Mouse (Mus musculus) embryonic facial prominence, embryonic 12.5 days (tissue): ENCODE measurements at regions not wholly inside any gene's neighbourhood (a gene's known extent, or its start where the extent isn't known, plus 50 kb on each side); places are given as distances from the start of the nearest gene placed in this dataset.

Source experiments
- ATAC-seq: fragments of 200-750 bp; cut with Nextera tagmentation; 2 replicates; pipeline ENCODE4 v1.8.0; 2017; ENCODE audit not compliant: insufficient number of reproducible peaks, insufficient read depth, low FRiP score, low TSS enrichment
- H3K27ac ChIP-seq: fragments of 300-500 bp; sonication (generic); 2 replicates; pipeline ENCODE4 v1.5.1; 2016; ENCODE audit warnings: mild to moderate bottlenecking
- H3K27me3 ChIP-seq: fragments of 300-500 bp; sonication (generic); 2 replicates; pipeline ENCODE4 v1.6.1; 2016; ENCODE audit warnings: mild to moderate bottlenecking, moderate library complexity
- H3K36me3 ChIP-seq: fragments of 300-500 bp; sonication (generic); 2 replicates; pipeline ENCODE4 v1.6.1; 2016; ENCODE audit warnings: mild to moderate bottlenecking
- H3K4me1 ChIP-seq: fragments of 300-500 bp; sonication (generic); 2 replicates; pipeline ENCODE4 v1.6.1; 2016
- H3K4me2 ChIP-seq: fragments of 300-500 bp; sonication (generic); replicated peaks from 2 replicates; pipeline ENCODE4 v1.6.1; 2016; ENCODE audit warnings: mild to moderate bottlenecking, moderate library complexity
- H3K4me3 ChIP-seq: fragments of 300-500 bp; sonication (generic); 2 replicates; pipeline ENCODE4 v1.5.1; 2016; ENCODE audit warnings: mild to moderate bottlenecking
- H3K9ac ChIP-seq: fragments of 300-500 bp; sonication (generic); 2 replicates; pipeline ENCODE4 v1.6.1; 2016; ENCODE audit warnings: mild to moderate bottlenecking, moderate library complexity
- H3K9me3 ChIP-seq: fragments of 300-500 bp; sonication (generic); 2 replicates; pipeline ENCODE4 v1.6.1; 2016; ENCODE audit warnings: mild to moderate bottlenecking, moderate library complexity
- WGBS: fragments of 180-500 bp; shearing (Covaris S2); methylation state at CpG from one replicate; pipeline ENCODE4 v1.1.7; 2016; 5-methylcytosine and 5-hydroxymethylcytosine counted together

- no peak overlapping the region for H3K4me2 ChIP-seq
- H3K36me3 ChIP-seq, result no peaks in the 10 kb centered on the region
- ATAC-seq, result no peak
- no peak overlapping the region for H3K9ac ChIP-seq
- H3K27me3 ChIP-seq, result no peaks in the 10 kb centered on the region
- H3K4me1 ChIP-seq, result no peaks in the 10 kb centered on the region
- WGBS, result 89% methylated on average over 4 of the region's 4 CpGs
- H3K9me3 ChIP-seq, result no peaks in the 10 kb centered on the region
- H3K4me3 ChIP-seq, result no peak overlapping the region
- H3K27ac ChIP-seq, result no peak overlapping the region
Observed at GRCm38 (mm10) chr4:140358846-140359245, 112.3 kb upstream of the Igsf21 start.

- ATAC-seq, result no peak
- no peaks in the 10 kb centered on the region for H3K27me3 ChIP-seq
- H3K9ac ChIP-seq, result no peak overlapping the region
- no peak overlapping the region for H3K4me2 ChIP-seq
- 10% methylated on average over 5 of the region's 5 CpGs for WGBS
- no peaks in the 10 kb centered on the region for H3K4me1 ChIP-seq
- no peak overlapping the region for H3K27ac ChIP-seq
- no peaks in the 10 kb centered on the region for H3K9me3 ChIP-seq
- no peak overlapping the region for H3K4me3 ChIP-seq
- no peaks in the 10 kb centered on the region for H3K36me3 ChIP-seq
Observed at GRCm38 (mm10) chr4:140358103-140358502, 111.5 kb upstream of the Igsf21 start.

DNA sequence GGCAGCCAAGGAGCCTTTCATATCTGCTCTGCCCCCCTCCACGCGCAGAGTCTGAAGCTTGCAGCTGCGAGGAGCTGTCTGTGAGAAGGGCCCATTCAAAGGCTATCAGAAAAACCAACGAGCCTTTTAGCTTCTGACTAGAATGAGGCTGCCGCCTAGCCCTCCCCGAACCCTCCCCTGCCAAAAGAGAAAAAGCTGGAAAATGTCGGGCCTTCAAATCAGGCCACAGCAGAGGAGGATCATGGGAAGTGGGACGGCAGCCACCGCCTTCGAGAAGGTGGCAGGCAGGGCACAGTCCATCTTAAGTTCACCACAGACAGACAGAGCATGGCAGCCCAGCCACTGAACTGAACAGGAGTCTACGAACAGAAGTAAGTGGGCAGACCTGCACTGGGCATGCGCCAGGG, 108.6 kb upstream of the Igsf21 start:
- H3K9me3 ChIP-seq, result no peaks in the 10 kb centered on the region
- no peak overlapping the region for H3K27ac ChIP-seq
- H3K9ac ChIP-seq, result no peak overlapping the region
- H3K4me3 ChIP-seq, result no peak overlapping the region
- H3K36me3 ChIP-seq, result no peaks in the 10 kb centered on the region
- no peak for ATAC-seq
- H3K4me2 ChIP-seq, result no peak overlapping the region
- whole genome bisulfite sequencing, result 71% methylated on average over 12 of the region's 12 CpGs
- no peaks in the 10 kb centered on the region for H3K27me3 ChIP-seq
- H3K4me1 ChIP-seq, result no peaks in the 10 kb centered on the region

GRCm38 (mm10) chr4:140348802-140349201, 102.2 kb upstream of the Igsf21 start:
- no peaks in the 10 kb centered on the region for H3K36me3 ChIP-seq
- no peak for ATAC-seq
- no peaks in the 10 kb centered on the region for H3K27me3 ChIP-seq
- no peak overlapping the region for H3K4me2 ChIP-seq
- no peak overlapping the region for H3K9ac ChIP-seq
- no peaks in the 10 kb centered on the region for H3K4me1 ChIP-seq
- H3K4me3 ChIP-seq, result no peak overlapping the region
- WGBS, result 67% methylated on average over 4 of the region's 4 CpGs
- no peaks in the 10 kb centered on the region for H3K9me3 ChIP-seq
- H3K27ac ChIP-seq, result no peak overlapping the region

- WGBS, result 87% methylated on average over 4 of the region's 4 CpGs
- Histone ChIP-seq H3K36me3 (no peaks in the 10 kb centered on the region), H3K27me3 (no peaks in the 10 kb centered on the region), H3K4me1 (no peaks in the 10 kb centered on the region), H3K27ac (no peak overlapping the region), H3K9ac (no peak overlapping the region), H3K4me3 (no peak overlapping the region), H3K9me3 (no peaks in the 10 kb centered on the region), H3K4me2 (no peak overlapping the region)
- ATAC-seq, result no peak
Observed at GRCm38 (mm10) chr4:140330138-140330537, 83.6 kb upstream of the Igsf21 start.

DNA sequence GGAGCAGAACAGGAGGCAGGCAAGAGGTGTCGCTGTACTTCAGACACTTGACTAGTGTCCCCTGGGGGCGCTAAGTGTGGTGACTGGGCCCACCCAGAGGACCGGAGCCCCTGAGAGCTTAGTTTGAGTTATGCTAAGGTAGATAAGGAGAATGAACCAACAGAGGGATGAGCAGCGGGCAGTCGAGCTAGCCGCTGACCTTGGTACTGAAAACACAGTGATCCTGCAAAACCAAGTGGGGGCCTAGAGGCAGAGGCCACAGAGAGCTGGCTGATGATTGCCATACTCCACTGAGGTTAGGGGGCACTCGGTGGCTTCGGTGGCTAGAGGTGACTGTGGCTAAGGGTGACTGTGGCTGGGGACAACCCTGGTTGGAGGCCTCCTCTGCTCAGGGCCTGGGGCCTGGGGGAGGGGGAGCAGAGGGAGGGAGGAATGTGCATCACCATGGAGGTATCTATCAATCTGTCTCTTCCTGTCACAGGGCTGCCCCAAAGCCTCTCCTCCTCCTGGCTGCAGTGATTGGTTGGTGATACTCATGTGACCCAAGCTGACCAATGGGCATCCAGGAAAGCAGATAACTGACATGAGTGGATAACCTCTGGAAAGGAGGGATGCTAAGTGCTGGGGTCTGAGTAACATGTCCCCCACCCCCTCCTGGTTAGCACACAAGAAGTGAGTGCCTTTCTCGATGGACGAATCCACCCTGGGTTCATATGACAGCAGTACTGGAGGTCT, 80.3 kb upstream of the Igsf21 start:
- H3K27ac ChIP-seq, result no peak overlapping the region
- no peak for ATAC-seq
- H3K4me3 ChIP-seq, result no peak overlapping the region
- H3K4me1 ChIP-seq, result no peaks in the 10 kb centered on the region
- no peaks in the 10 kb centered on the region for H3K36me3 ChIP-seq
- H3K4me2 ChIP-seq, result no peak overlapping the region
- 28% methylated on average over 10 of the region's 10 CpGs for WGBS
- no peaks in the 10 kb centered on the region for H3K27me3 ChIP-seq
- H3K9me3 ChIP-seq, result peaks cover 11% of the 10 kb centered on the region; the same call in 1 of the 2 replicates
- no peak overlapping the region for H3K9ac ChIP-seq

- Histone ChIP-seq H3K9ac (no peak overlapping the region), H3K4me2 (no peak overlapping the region), H3K27me3 (no peaks in the 10 kb centered on the region), H3K36me3 (no peaks in the 10 kb centered on the region), H3K27ac (no peak overlapping the region), H3K4me1 (no peaks in the 10 kb centered on the region), H3K9me3 (peaks cover 11% of the 10 kb centered on the region; the same call in 1 of the 2 replicates), H3K4me3 (no peak overlapping the region)
- ATAC-seq, result no peak
- WGBS, result 89% methylated on average over 7 of the region's 7 CpGs
Observed at GRCm38 (mm10) chr4:140325677-140326052, 79.1 kb upstream of the Igsf21 start.

GRCm38 (mm10) chr4:140324971-140325676, 78.5 kb upstream of the Igsf21 start:
- H3K4me3 ChIP-seq, result no peak overlapping the region
- no peak for ATAC-seq
- 90% methylated on average over 8 of the region's 8 CpGs for WGBS
- no peak overlapping the region for H3K4me2 ChIP-seq
- no peak overlapping the region for H3K9ac ChIP-seq
- no peaks in the 10 kb centered on the region for H3K4me1 ChIP-seq
- peaks cover 11% of the 10 kb centered on the region; the same call in 1 of the 2 replicates for H3K9me3 ChIP-seq
- H3K27me3 ChIP-seq, result no peaks in the 10 kb centered on the region
- no peaks in the 10 kb centered on the region for H3K36me3 ChIP-seq
- H3K27ac ChIP-seq, result no peak overlapping the region

GRCm38 (mm10) chr4:140320120-140320921, 73.7 kb upstream of the Igsf21 start:
- no peak overlapping the region for H3K27ac ChIP-seq
- 71% methylated on average over 15 of the region's 15 CpGs for WGBS
- 0 out of 2 replicates have a peak, but pooled peaks have one; percentile 22 for ATAC-seq

GRCm38 (mm10) chr4:140312635-140313034, 66.1 kb upstream of the Igsf21 start:
- H3K4me2 ChIP-seq, result no peak overlapping the region
- no peak for ATAC-seq
- H3K4me3 ChIP-seq, result no peak overlapping the region
- no peaks in the 10 kb centered on the region for H3K9me3 ChIP-seq
- H3K27ac ChIP-seq, result no peak overlapping the region
- H3K27me3 ChIP-seq, result no peaks in the 10 kb centered on the region
- no peak overlapping the region for H3K9ac ChIP-seq
- no peaks in the 10 kb centered on the region for H3K36me3 ChIP-seq
- no peaks in the 10 kb centered on the region for H3K4me1 ChIP-seq
- 77% methylated on average over 16 of the region's 16 CpGs for WGBS

More at GRCm38 (mm10) chr4:140320120-140320921, 73.7 kb upstream of the Igsf21 start:
- Histone ChIP-seq H3K27me3 (no peaks in the 10 kb centered on the region), H3K9me3 (peaks cover 11% of the 10 kb centered on the region; the same call in 1 of the 2 replicates), H3K4me2 (no peak overlapping the region), H3K4me3 (no peak overlapping the region), H3K4me1 (no peaks in the 10 kb centered on the region), H3K9ac (no peak overlapping the region), H3K36me3 (no peaks in the 10 kb centered on the region)

- no peak for ATAC-seq
- Histone ChIP-seq H3K9ac (no peak overlapping the region), H3K4me1 (no peaks in the 10 kb centered on the region), H3K27me3 (no peaks in the 10 kb centered on the region; the same call in 1 of the 2 replicates), H3K36me3 (no peaks in the 10 kb centered on the region), H3K4me3 (no peak overlapping the region), H3K4me2 (no peak overlapping the region), H3K27ac (no peak overlapping the region), H3K9me3 (no peaks in the 10 kb centered on the region)
- WGBS, result 86% methylated on average over 8 of the region's 8 CpGs
Observed at GRCm38 (mm10) chr4:140307481-140307880, 60.9 kb upstream of the Igsf21 start.
